Mouse (Mus musculus) granulocyte monocyte progenitor cell, adult 5-6 weeks (primary cell): ENCODE measurements around the gene Lrrc8a. TPM values are rescaled to one million over a fixed set of nuclear protein-coding genes. Genes with fewer than 3 reads are reported as not detected.

Experiments used
- ATAC-seq: replicated peaks from 2 replicates; pipeline ENCODE4 v1.8.0; 2016; ENCODE audit warnings: mild to moderate bottlenecking, moderate TSS enrichment, inconsistent platforms; ENCODE audit not compliant: poor library complexity, severe bottlenecking
- total RNA-seq, 2 experiments: library from RNA; stranded (forward) in 1 of 2; stranded (reverse) in 1 of 2; fragments of 200-712, 200-1000 nt in 1 of 2; fragments of >200 nt in 1 of 2; fragmentation: Nextera tagmentation in 1 of 2; gene quantifications; 2 replicates each; pipeline ENCODE4 v1.2.3; 2014 to 2017

The Lrrc8a gene
- total RNA-seq, 2 experiments from 2014 or later = 6.6 to 8.7 TPM

DNA sequence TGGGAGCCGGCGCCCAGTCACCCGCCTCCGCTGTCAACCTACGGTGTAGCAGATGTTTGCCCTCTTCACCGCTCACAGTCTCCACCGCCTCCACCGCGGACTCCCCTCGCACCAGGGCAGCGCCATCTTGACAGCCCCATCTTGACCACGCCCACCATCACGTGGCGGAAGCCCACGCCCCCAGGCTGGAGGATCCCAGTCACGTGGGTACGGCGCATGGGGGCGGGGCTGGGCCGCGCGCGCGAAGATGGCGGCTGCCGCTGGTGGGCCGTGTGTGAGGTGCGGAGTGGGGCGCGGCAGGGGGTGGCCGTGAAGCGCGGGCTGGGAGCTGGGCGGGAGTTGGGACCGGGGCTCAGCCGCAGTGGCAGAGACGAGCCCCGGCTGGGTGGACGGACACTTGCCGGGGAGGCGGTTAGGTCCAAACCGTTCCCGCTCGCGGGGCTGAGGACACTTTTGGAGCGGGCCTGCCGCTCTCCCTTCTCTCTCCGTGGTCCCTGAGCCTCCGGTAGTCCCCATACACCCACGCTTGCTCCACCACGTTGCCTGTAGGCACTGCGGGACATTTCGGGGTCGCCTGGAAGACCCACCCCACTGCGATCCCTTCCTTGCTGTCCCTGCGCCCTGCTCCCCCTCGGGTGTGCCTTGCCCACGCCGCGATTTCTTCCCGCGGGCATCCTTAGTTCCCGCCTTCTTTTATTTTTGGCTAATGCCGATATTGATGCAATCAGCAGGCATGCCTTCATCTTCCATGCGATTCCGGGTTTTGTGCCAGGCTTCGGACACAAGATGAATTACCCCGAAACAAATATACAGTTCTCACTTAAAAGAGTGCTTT is 48.9 kb downstream of the Lrrc8a start, which contains the start of the genes Dolk and Nup188:
Gene Dolk, minus strand, starts transcription at position 143 of the 835 bp plus-strand sequence.
Gene Nup188, plus strand, starts transcription at position 206 of the 835 bp plus-strand sequence.
- peak; percentile 84 for ATAC-seq

DNA sequence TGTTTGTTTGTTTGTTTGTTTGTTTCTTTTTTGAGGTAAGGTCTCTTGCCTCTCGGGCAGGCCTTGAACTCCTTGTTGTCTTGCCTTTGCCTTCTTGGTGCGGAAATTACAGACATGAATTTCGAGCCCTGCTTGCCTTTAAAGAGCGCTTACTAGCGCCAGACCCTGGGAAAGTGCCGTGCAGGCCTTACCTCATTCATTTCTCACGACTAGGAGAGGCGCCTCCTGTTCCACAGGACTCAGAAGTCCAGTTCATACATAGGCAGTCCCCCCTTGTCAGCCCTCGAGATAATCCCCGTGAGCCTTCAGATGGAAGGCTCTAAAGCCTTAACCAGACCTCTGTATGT is 49.5 kb downstream of the Lrrc8a start:
- no peak for ATAC-seq

- no peak for ATAC-seq
These were observed 62.0 kb downstream of the Lrrc8a start for GRCm38 (mm10) chr2:30299525-30299924.

GRCm38 (mm10) chr2:30299966-30300365 is 62.5 kb downstream of the Lrrc8a start:
- no peak for ATAC-seq

GRCm38 (mm10) chr2:30306087-30306486 is 68.6 kb downstream of the Lrrc8a start:
- no peak for ATAC-seq

GRCm38 (mm10) chr2:30309351-30309750 is 71.8 kb downstream of the Lrrc8a start:
- ATAC-seq = no peak

DNA sequence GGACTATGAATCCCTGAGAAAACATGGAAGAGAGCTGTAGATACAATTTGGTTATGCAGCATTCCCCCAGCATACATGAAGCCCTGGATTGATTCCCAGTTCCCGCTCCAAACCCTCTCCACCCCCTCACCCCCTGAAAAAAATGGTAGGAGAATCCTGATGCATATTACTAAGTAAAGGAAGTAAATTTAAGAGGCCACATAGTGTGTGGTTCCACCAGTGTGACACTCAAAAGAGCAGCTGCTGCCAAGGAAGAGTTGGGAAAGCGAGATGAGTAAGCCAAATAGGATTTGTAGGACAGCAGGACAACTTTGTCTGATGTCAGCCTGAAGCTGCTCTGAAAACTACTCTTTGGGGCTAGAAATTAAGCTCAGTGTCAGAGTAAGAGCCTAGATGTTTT is 74.0 kb downstream of the Lrrc8a start:
- ATAC-seq = no peak

Other genes starting within 250 kb of the Lrrc8a start
- 21.9 and 23.1 TPM in 2 replicates for gene Wdr34, start 188.8 kb upstream of the Lrrc8a start, total RNA-seq (2014; fragmentation: Nextera tagmentation)
- gene Wdr34, start 188.8 kb upstream of the Lrrc8a start, total RNA-seq (2017) = 11.5 and 14.1 TPM in 2 replicates
- 415 and 437 TPM in 2 replicates for gene Set, start 180.3 kb upstream of the Lrrc8a start, total RNA-seq (2014; fragmentation: Nextera tagmentation)
- gene Set, start 180.3 kb upstream of the Lrrc8a start, total RNA-seq (2017) = 2,035 and 2,054 TPM in 2 replicates
- 10.1 and 13.1 TPM in 2 replicates for gene Pkn3, start 160.0 kb upstream of the Lrrc8a start, total RNA-seq (2014; fragmentation: Nextera tagmentation)
- 4.6 and 14.9 TPM in 2 replicates for gene Pkn3, start 160.0 kb upstream of the Lrrc8a start, total RNA-seq (2017)
- gene Zdhhc12, start 144.1 kb upstream of the Lrrc8a start, total RNA-seq (2014; fragmentation: Nextera tagmentation) = 21.5 and 24.1 TPM in 2 replicates
- 11.0 and 20.7 TPM in 2 replicates for gene Zdhhc12, start 144.1 kb upstream of the Lrrc8a start, total RNA-seq (2017)
- 18.3 and 22.7 TPM in 2 replicates for gene Zer1, start 113.1 kb upstream of the Lrrc8a start, total RNA-seq (2014; fragmentation: Nextera tagmentation)
- gene Zer1, start 113.1 kb upstream of the Lrrc8a start, total RNA-seq (2017) = 8.5 and 10.6 TPM in 2 replicates
- 65.9 and 83.5 TPM in 2 replicates for gene Tbc1d13, start 104.0 kb upstream of the Lrrc8a start, total RNA-seq (2014; fragmentation: Nextera tagmentation)
- 42.2 and 49.2 TPM in 2 replicates for gene Tbc1d13, start 104.0 kb upstream of the Lrrc8a start, total RNA-seq (2017)
- 5.0 and 7.9 TPM in 2 replicates for gene Endog, start 66.2 kb upstream of the Lrrc8a start, total RNA-seq (2014; fragmentation: Nextera tagmentation)
- 3.2 and 8.3 TPM in 2 replicates for gene Endog, start 66.2 kb upstream of the Lrrc8a start, total RNA-seq (2017)
- 40.2 and 58.2 TPM in 2 replicates for gene Spout1, start 59.3 kb upstream of the Lrrc8a start, total RNA-seq (2014; fragmentation: Nextera tagmentation)
- 44.3 and 49.7 TPM in 2 replicates for gene Spout1, start 59.3 kb upstream of the Lrrc8a start, total RNA-seq (2017)
- gene Kyat1, start 31.9 kb upstream of the Lrrc8a start, total RNA-seq (2014; fragmentation: Nextera tagmentation) = 2.6 and 12.8 TPM in 2 replicates
- gene Kyat1, start 31.9 kb upstream of the Lrrc8a start, total RNA-seq (2017) = 4.7 and 8.5 TPM in 2 replicates
- not detected in 2 replicates for gene Gm28035, start 2.9 kb downstream of the Lrrc8a start, total RNA-seq (2014; fragmentation: Nextera tagmentation)
- gene Gm28035, start 2.9 kb downstream of the Lrrc8a start, total RNA-seq (2017) = not detected in 2 replicates
- gene Phyhd1, start 28.5 kb downstream of the Lrrc8a start, total RNA-seq (2014; fragmentation: Nextera tagmentation) = 0.99 and 1.2 TPM in 2 replicates
- gene Phyhd1, start 28.5 kb downstream of the Lrrc8a start, total RNA-seq (2017) = 0.22 and 1.5 TPM in 2 replicates
- gene Gm28038, start 43.3 kb downstream of the Lrrc8a start, total RNA-seq (2014; fragmentation: Nextera tagmentation) = 3.1 and 19.1 TPM in 2 replicates
- gene Gm28038, start 43.3 kb downstream of the Lrrc8a start, total RNA-seq (2017) = not detected in 2 replicates
- 6.1 and 7.5 TPM in 2 replicates for gene Dolk, start 48.6 kb downstream of the Lrrc8a start, total RNA-seq (2014; fragmentation: Nextera tagmentation)
- gene Dolk, start 48.6 kb downstream of the Lrrc8a start, total RNA-seq (2017) = 12.1 and 15.1 TPM in 2 replicates
- 37.5 and 51.5 TPM in 2 replicates for gene Nup188, start 48.7 kb downstream of the Lrrc8a start, total RNA-seq (2014; fragmentation: Nextera tagmentation)
- 21.0 and 27.0 TPM in 2 replicates for gene Nup188, start 48.7 kb downstream of the Lrrc8a start, total RNA-seq (2017)
- 32.3 and 47.4 TPM in 2 replicates for gene Sh3glb2, start 121.6 kb downstream of the Lrrc8a start, total RNA-seq (2014; fragmentation: Nextera tagmentation)
- 23.1 and 41.1 TPM in 2 replicates for gene Sh3glb2, start 121.6 kb downstream of the Lrrc8a start, total RNA-seq (2017)
- 6.8 and 13.5 TPM in 2 replicates for gene Miga2, start 126.5 kb downstream of the Lrrc8a start, total RNA-seq (2014; fragmentation: Nextera tagmentation)
- gene Miga2, start 126.5 kb downstream of the Lrrc8a start, total RNA-seq (2017) = 7.0 and 7.3 TPM in 2 replicates
- gene Dolpp1, start 154.5 kb downstream of the Lrrc8a start, total RNA-seq (2014; fragmentation: Nextera tagmentation) = 13.4 and 17.5 TPM in 2 replicates
- gene Dolpp1, start 154.5 kb downstream of the Lrrc8a start, total RNA-seq (2017) = 19.1 and 29.6 TPM in 2 replicates
- gene Crat, start 178.1 kb downstream of the Lrrc8a start, total RNA-seq (2014; fragmentation: Nextera tagmentation) = 18.1 and 35.3 TPM in 2 replicates
- gene Crat, start 178.1 kb downstream of the Lrrc8a start, total RNA-seq (2017) = 7.1 and 14.7 TPM in 2 replicates
- 127 and 167 TPM in 2 replicates for gene Ptpa, start 178.3 kb downstream of the Lrrc8a start, total RNA-seq (2014; fragmentation: Nextera tagmentation)
- gene Ptpa, start 178.3 kb downstream of the Lrrc8a start, total RNA-seq (2017) = 58.5 and 61.0 TPM in 2 replicates
- gene Ier5l, start 236.5 kb downstream of the Lrrc8a start, total RNA-seq (2014; fragmentation: Nextera tagmentation) = not detected in 2 replicates
- 0.56 and 3.2 TPM in 2 replicates for gene Ier5l, start 236.5 kb downstream of the Lrrc8a start, total RNA-seq (2017)